ENCODE assay signal across 24 mouse cellular contexts in the genomic region with DNA sequence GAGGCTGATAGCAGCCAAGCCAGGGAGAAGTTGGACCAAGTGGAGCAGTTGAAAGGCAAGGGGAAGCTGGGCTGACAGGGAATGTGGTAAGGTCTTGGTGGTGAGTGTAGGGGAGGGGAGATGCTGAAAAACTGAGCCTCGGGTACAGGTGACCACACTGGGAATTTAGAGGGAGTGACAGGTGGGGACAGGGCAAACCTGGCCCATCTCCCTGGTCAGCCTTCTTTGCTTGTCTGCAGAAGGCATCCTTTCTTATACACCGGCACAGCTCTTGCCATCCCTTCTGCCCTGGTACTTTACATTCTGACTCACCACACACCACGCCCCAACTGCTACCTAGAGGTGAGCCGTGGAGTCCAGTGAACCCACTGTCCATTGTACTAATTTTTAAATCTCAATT. TPM values are rescaled to one million over a fixed set of nuclear protein-coding genes. Genes with fewer than 3 reads are reported as not detected.
"Had no signal": no experiment of that assay in that cellular context is flagged by ENCODE, and none has a peak within 500 bp of the region (broad histone marks: within the 10 kb centered on the region; RNA-seq: fewer than 3 reads in every experiment).

No protein-coding gene starts in this region.

- ATAC-seq: liver, embryonic 12.5 days had no signal

- H3K9me3 ChIP-seq: kidney, embryonic 15.5 days; limb, embryonic 10.5 days; liver, embryonic 12.5 days; liver, embryonic 15.5 days; lung, embryonic 15.5 days; midbrain, embryonic 10.5 days; neural tube, embryonic 13.5 days; stomach, embryonic 15.5 days had no signal

- H3K36me3 ChIP-seq: kidney, embryonic 15.5 days; limb, embryonic 10.5 days; limb, embryonic 13.5 days; liver, embryonic 12.5 days; liver, embryonic 15.5 days; lung, embryonic 15.5 days; midbrain, embryonic 10.5 days; stomach, embryonic 15.5 days had no signal

- DNase-seq: kidney, postnatal 10 days; kidney, postnatal 36 days; layer of hippocampus, postnatal 36 days; liver; lung, adult 18-20 months; lung, postnatal 10 days; lung, postnatal 36 days; midbrain, embryonic 14.5 days; retina, postnatal 1 day; right cerebral cortex, postnatal 25 days; spleen, adult 18-20 months; thymus, postnatal 25 days had no signal

- H3K9ac ChIP-seq: kidney, embryonic 15.5 days; limb, embryonic 13.5 days; liver, embryonic 12.5 days; liver, embryonic 15.5 days; lung, embryonic 15.5 days; neural tube, embryonic 13.5 days; stomach, embryonic 15.5 days had no signal

- H3K4me1 ChIP-seq: limb, embryonic 13.5 days; liver, embryonic 12.5 days; liver, embryonic 15.5 days; lung, embryonic 15.5 days had no signal

- H3K27ac ChIP-seq: kidney, embryonic 15.5 days; limb, embryonic 10.5 days; limb, embryonic 13.5 days; liver, embryonic 12.5 days; liver, embryonic 15.5 days; lung, embryonic 15.5 days; midbrain, embryonic 10.5 days; neural tube, embryonic 13.5 days; stomach, embryonic 15.5 days had no signal

- H3K4me2 ChIP-seq: liver, embryonic 12.5 days; liver, embryonic 15.5 days; lung, embryonic 15.5 days; stomach, embryonic 15.5 days had no signal

- H3K4me3 ChIP-seq: kidney, embryonic 15.5 days; limb, embryonic 10.5 days; limb, embryonic 13.5 days; liver, embryonic 12.5 days; liver, embryonic 15.5 days; lung, embryonic 15.5 days; megakaryocyte, embryonic 14.5 days; myocyte; neural tube, embryonic 13.5 days; stomach, embryonic 15.5 days had no signal

RNA-seq across cellular contexts. Expression of a gene that starts 54.8 kb away (rescaled TPM):
- total RNA-seq: monocyte, adult 5-6 weeks had no signal
- polyA plus RNA-seq: myocyte had no signal
